Mouse (Mus musculus): ENCODE measurements around the gene Pttg1. TPM values are rescaled to one million over a fixed set of nuclear protein-coding genes. Genes with fewer than 3 reads are reported as not detected.

The Pttg1 gene
- total RNA-seq, 4 experiments from 2014 or later = 77.5 to 93.9 (median 90.6) TPM

DNA sequence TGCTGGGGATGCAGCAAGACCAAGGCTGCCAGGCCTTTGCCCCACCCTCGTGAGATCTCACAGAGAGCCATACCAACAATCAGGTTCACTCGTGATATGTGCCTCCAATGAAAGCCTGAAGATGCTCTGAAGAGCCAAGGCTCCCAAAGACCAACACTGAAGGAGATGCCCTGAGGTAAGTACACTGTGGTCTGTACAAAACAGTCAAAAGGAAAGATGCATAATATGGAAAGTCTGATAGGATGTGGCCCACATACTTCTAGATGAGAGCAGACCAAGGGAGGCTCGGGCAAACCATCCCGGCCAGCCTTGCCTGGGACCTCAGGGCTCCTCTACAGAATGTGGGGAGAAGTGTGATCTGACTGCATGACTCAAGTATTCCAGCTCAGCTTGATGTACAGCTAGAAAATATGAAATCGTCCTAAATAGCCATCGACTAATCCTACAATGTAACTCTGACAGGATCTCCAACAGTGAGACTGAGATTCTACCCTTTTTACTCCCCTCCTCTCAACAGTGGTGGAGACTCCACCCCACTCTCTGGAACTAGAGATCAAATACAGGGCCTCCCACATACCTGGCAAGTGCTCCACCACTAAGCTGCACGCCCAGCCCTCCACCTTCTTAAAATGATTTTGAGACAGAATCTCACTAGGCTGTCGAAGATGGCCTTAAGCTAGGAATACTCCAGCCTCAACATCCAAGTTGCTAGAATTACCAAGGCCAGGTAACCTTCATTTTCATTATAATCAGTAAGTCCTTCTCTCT is 48.8 kb downstream of the Pttg1 start:
- DNase-seq (ENCODE audit: low spot score) = no peak

DNA sequence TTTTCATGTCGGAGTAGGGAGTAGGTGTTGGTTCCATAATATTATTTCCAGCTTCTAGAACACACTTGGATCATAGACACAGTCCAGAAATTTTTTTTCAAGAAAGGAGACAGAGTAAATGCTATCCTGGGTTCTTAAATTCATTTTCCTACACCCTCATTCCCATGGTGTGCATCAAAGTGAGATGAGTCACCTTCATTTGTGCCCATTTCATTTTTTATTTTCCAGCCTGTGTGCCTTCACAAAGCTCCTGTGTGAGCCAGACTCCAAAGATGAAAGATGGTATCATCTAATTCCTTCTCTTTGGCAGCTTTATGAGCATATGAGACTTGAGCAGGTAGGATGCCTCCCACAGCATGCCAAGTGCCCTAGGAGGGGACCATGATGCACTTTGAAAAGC is 49.5 kb downstream of the Pttg1 start:
- DNase-seq (ENCODE audit: low spot score) = no peak

- DNase-seq (ENCODE audit: low spot score) = no peak
Measured at GRCm38 (mm10) chr11:43374956-43375355, 51.1 kb downstream of the Pttg1 start.

DNA sequence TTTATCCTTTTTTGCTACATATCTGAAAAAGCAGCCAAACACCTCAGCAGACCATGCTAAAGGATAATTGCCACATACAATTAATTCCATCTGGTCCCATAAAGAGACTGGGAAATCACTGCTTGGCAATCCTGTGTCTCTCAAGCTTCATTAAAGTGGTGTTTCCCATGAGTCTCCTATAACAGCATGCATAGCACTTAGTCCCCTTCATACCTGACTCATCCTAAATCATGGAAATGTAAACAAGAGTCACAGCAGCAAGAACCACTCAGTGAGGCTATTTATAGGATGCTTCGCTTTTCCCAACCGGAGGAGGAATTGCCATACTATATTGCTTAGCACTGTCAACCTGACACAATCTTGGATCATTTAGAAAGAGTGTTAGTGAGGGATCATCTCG is 52.7 kb downstream of the Pttg1 start:
- DNase-seq (ENCODE audit: low spot score) = no peak

DNA sequence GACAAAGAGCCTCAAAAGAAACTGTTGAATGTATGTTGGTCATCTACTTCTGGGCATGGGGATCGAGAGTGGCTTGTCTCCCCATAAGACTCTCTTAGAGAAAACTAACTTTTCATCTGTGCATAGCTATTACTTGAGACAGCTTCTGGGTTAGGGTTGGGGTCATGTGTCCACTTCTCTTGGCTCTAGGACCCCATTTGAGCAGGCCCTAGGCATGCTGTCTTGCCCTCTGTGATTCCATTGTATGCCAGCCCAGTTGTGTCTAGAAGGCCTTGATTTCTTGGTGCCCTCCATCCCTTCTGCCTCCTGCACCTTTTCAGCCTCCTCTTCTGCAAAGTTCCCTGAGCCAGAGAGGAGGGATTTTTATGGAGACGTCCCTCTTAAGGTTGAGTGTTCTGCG is 54.2 kb downstream of the Pttg1 start:
- no peak for DNase-seq (ENCODE audit: low spot score)

Small RNA genes within 50 kb of the gene (microRNA-seq; reads per million reads assigned to microRNA genes)
- gene Mir146 = 2,545 reads per million, percentile 89 among the genes with 10 or more reads in this experiment

Other genes starting within 250 kb of the Pttg1 start
- gene Slu7, start 7.5 kb upstream of the Pttg1 start, total RNA-seq (2022) = 10 to 100 TPM; 28.0 to 30.8 (median 30.1) TPM
- gene C1qtnf2, start 48.0 kb upstream of the Pttg1 start, total RNA-seq (2022) = 1 to 10 TPM; 3.6 to 5.2 (median 4.0) TPM
- 1 to 10 TPM in 3 of 4 experiments, under 1 TPM in 1; 0.87 to 2.2 (median 1.4) TPM for gene Ccnjl, start 102.5 kb upstream of the Pttg1 start, total RNA-seq (2022)
- under 1 TPM; 0.22 to 0.57 (median 0.48) TPM for gene 4933415A04Rik, start 160.8 kb upstream of the Pttg1 start, total RNA-seq (2022)
- gene Fabp6, start 175.3 kb upstream of the Pttg1 start, total RNA-seq (2022) = not detected